Mouse (Mus musculus): Measurements from ENCODE around the gene Ace3.
"Not testable (repeated sequence)": the region's sequence is repeated elsewhere in the genome, so short reads cannot be mapped to it uniquely, and the experiment has no call there.

The Ace3 gene

GRCm38 (mm10) chr11:105975636-105976035, 18.8 kb upstream of the Ace3 start:
- in situ Hi-C loops (cut with MboI, MseI), result no loop called here

GRCm38 (mm10) chr11:105978232-105978631, 16.2 kb upstream of the Ace3 start:
- in situ Hi-C loops (cut with MboI, MseI), result no loop called here

DNA sequence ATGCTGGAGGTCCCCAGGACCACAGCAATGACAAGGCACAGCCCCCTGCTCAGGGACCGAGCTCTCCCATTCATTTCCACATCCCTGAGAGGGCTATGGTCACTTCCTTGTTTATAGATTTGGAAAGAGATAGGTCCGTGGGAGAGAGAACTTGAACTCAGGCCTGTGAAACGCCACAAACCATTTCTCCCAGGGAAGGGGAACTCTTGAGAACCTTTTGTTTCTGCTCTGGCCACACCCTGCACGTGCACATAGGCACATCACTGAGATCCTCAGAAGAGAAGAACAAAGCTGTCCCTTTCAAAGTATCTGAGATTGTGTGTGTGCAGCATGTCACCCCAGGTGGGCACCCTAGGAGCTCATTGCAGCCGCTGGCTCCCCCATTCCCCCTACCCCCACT, 15.8 kb upstream of the Ace3 start:
- in situ Hi-C loops (cut with MboI, MseI), result no loop called here

GRCm38 (mm10) chr11:105984452-105984851, 10.0 kb upstream of the Ace3 start:
- in situ Hi-C loops (cut with MboI, MseI), result no loop called here

GRCm38 (mm10) chr11:105987446-105987845, 7.0 kb upstream of the Ace3 start:
- in situ Hi-C loops (cut with MboI, MseI), result no loop called here

DNA sequence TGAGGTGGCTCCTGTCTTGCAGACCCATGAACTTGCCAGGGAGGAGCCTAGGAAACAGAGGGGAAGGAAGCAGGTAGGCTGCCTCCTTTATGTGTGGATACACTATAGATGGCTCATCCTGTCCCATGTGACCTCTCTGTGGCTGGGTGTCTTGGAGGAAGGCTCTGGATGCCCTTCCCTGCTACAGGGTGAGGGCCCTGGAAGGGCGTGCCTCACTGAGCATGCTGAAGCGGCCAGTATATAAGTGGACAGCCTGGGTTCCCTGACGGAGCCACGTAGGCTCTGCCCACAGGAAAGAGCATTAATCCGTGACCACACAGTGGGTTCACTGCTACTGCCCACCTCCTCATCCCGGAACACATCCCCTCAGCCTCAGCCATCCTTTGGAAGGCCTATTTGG, 5.0 kb upstream of the Ace3 start:
- in situ Hi-C loops (cut with MboI, MseI), result no loop called here

- in situ Hi-C loops (cut with MboI, MseI), result no loop called here
These were observed 4.2 kb upstream of the Ace3 start for GRCm38 (mm10) chr11:105990231-105990630.

GRCm38 (mm10) chr11:106000062-106000461, 5.6 kb downstream of the Ace3 start:
- in situ Hi-C loops (cut with MboI, MseI), result loop anchor here in 1 of 2 experiments (25.0 kb wide), 1 partner anchor 1413 kb away; no protein-coding TSS in a partner anchor

DNA sequence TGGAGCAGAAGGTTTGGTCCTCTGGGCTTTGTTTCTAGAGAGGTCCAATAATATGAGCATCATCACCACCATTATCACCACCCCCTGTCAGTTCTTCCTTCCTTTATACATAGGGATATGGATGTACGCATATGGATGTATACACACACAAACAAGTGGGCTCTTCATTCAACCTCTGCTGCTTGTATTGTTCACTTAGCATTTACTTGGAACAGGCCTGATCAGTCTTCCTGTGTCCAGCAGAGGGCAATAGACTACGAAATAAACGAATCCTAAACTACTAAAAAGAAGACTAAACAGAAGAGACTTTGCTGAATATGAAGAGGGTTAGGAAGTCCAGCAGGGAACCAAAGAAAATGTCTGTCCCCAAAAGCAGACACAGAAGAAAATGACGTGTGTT, 7.2 kb downstream of the Ace3 start:
- in situ Hi-C loops (cut with MboI, MseI), result loop anchor here in 1 of 2 experiments (25.0 kb wide), 1 partner anchor 1414 kb away; no protein-coding TSS in a partner anchor

- in situ Hi-C loops (cut with MboI, MseI), result loop anchor here in 1 of 2 experiments (25.0 kb wide), 1 partner anchor 1417 kb away; no protein-coding TSS in a partner anchor
These were observed 10.1 kb downstream of the Ace3 start for GRCm38 (mm10) chr11:106004576-106004975.

- in situ Hi-C loops (cut with MboI, MseI), result loop anchor here in 1 of 2 experiments (25.0 kb wide), 1 partner anchor 1419 kb away; no protein-coding TSS in a partner anchor
These were observed 11.5 kb downstream of the Ace3 start for GRCm38 (mm10) chr11:106005970-106006369.

GRCm38 (mm10) chr11:106007821-106008220, 13.3 kb downstream of the Ace3 start, which contains the start of gene Kcnh6:
TSS of gene Kcnh6 (plus strand) at chr11:106008124.
- in situ Hi-C loops (cut with MboI, MseI), result loop anchor here in 1 of 2 experiments (25.0 kb wide), 1 partner anchor 1421 kb away; no protein-coding TSS in a partner anchor

DNA sequence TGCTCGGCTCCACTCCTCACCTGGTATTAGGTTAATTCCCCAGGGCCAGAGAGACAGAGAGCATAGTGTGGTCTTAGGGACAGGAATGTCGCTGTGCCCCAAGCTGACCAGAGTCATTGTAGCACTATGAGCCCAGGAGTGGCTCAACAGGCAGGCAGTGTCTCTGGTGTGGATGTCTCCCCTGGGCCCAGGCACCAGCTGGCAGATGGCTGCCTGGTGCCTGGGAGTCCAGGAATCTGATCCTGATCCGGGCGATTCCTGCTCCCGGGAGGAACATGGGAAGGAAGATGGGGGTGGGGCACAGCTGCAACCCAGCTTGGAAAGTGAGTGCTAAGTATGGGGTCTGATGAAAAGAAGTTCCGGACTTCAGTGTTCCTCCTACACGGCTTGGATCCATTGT, 18.2 kb downstream of the Ace3 start:
- in situ Hi-C loops (cut with MboI, MseI), result loop anchor here in 1 of 2 experiments (25.0 kb wide), 1 partner anchor 1425 kb away; no protein-coding TSS in a partner anchor

DNA sequence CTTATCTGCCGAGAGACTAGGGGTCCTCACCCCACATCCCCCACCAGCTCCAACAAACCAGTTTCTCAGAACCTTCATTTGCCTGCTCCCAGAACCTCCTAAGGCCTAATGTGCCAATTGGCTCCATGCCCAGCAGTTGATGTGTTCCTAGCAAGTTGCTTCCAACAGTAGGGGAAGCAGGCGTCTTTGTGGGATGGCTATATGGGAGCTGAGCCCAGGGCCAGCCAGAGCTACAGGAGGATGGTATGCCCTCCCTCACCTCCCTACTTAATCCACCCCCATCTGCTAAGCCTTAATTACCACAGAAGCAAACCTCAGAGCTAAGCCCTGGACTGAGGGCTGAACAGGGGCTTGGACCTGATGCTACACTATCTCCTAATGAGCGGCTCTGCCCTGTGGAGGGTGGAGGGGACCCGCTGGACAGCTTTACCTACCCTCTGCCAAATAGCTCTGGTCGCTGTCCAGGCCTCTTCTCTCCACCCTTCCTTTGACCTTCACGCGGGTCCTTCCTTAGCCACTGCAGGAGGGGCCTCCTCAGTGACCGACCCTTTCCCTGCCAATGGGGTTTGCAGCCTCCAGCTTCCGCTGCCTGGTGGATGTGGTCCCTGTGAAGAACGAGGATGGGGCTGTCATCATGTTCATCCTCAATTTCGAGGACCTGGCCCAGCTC, 19.2 kb downstream of the Ace3 start:
- in situ Hi-C loops (cut with MboI, MseI), result loop anchor here in 1 of 2 experiments (25.0 kb wide), 1 partner anchor 1426 kb away; no protein-coding TSS in a partner anchor

- in situ Hi-C loops (cut with MboI, MseI), result loop anchor here in 1 of 2 experiments (25.0 kb wide), 1 partner anchor 1429 kb away; no protein-coding TSS in a partner anchor
These were observed 22.0 kb downstream of the Ace3 start for GRCm38 (mm10) chr11:106016440-106016839.

DNA sequence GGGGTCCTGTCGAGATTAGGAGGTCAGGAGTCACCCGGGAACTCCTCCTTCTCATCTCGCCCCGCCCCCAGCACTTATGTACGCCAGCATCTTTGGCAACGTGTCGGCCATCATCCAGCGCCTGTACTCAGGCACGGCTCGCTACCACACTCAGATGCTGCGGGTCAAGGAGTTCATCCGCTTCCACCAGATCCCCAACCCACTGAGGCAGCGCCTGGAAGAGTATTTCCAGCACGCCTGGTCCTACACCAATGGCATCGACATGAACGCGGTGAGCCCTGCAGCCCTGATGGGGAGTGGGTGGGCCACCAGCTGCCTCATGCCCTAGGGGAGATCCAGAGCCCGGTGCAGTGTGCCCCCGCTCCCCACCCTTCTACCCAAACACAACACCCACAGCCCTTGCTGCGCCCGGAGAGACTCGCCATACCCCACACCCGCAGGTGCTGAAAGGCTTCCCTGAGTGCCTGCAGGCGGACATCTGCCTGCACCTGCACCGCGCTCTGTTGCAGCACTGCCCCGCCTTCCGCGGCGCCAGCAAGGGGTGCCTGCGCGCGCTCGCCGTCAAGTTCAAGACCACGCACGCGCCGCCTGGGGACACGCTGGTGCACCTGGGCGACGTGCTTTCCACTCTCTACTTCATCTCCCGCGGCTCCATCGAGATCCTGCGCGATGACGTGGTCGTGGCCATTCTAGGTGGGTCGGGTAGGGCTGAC, 25.7 kb downstream of the Ace3 start:
- in situ Hi-C loops (cut with MboI, MseI), result loop anchor here in 1 of 2 experiments (5.0 to 25.0 kb wide), 2 partner anchors 88 to 1433 kb away; no protein-coding TSS in a partner anchor

DNA sequence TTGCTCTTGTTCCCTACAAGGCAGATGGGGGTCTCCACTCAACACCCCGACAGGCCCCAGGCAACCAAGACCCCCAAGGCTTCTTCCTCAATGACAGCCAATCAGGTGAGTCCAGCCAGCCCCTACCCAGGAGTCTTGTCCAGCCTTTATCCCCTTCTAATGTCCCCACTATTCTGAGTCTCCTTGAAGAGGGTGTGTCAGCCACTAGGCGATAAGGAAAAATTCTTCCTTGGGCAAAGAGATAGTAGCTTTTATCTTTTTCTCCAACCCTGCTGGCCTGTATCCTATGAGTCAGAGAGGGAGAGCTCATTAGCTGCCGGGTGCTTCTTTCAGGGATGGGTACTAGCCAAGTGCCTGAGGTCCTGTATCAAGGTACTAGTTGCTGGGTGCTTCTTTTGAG, 31.3 kb downstream of the Ace3 start:
- in situ Hi-C loops (cut with MboI, MseI), result no loop called here

- in situ Hi-C loops (cut with MboI, MseI), result no loop called here
These were observed 32.1 kb downstream of the Ace3 start for GRCm38 (mm10) chr11:106026465-106027151.

DNA sequence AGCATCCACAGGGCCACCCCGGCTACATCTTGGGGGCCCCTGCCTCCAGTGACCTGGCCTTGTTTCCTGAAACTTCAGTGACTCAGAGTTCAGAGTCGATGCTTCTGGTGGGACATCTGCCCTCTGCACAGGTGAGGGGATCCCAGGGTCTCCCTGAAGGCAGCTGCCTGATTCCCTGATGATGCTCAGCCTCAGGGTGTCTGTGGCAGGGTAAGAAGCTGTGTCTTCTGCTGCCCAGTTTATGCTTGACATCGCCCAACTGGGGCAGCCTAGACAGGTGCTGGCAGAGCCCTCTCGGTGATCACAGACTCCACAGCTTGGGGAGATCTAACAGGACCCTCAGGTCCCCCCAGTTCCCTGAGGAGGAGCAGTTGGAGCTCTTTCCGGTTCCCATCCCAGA, 33.1 kb downstream of the Ace3 start:
- in situ Hi-C loops (cut with MboI, MseI), result no loop called here

GRCm38 (mm10) chr11:106032074-106032473, 37.6 kb downstream of the Ace3 start:
- in situ Hi-C loops (cut with MboI, MseI), result not testable (repeated sequence)

GRCm38 (mm10) chr11:106033491-106033919, 39.0 kb downstream of the Ace3 start:
- in situ Hi-C loops (cut with MboI, MseI), result no loop called here

GRCm38 (mm10) chr11:106034986-106035385, 40.5 kb downstream of the Ace3 start:
- in situ Hi-C loops (cut with MboI, MseI), result no loop called here

Data from T-helper 17 cell (primary cell).